Mouse (Mus musculus) macrophage (primary cell): ENCODE measurements at regions not wholly inside any gene's neighbourhood (a gene's known extent, or its start where the extent isn't known, plus 50 kb on each side); places are given as distances from the start of the nearest gene placed in this dataset.

ENCODE experiments used
- H3K27ac ChIP-seq: fragments of 350-480 bp; formaldehyde crosslinking; 2 replicates; pipeline ENCODE4 v1.9.0; 2021
- H3K36me3 ChIP-seq: fragments of 350-480 bp; formaldehyde crosslinking; 2 replicates; pipeline ENCODE4 v1.9.0; 2021; ENCODE audit errors: inconsistent target
- H3K4me3 ChIP-seq: fragments of 350-480 bp; formaldehyde crosslinking; 2 replicates; pipeline ENCODE4 v1.9.0; 2021; ENCODE audit errors: inconsistent target
- H3K79me2 ChIP-seq: fragments of 350-480 bp; formaldehyde crosslinking; 2 replicates; pipeline ENCODE4 v1.9.0; 2021; ENCODE audit errors: inconsistent target
- WGBS: methylation state at CpG from one replicate; pipeline ENCODE4 v1.1.7; 2026; ENCODE audit warnings: inconsistent platforms; ENCODE audit not compliant: missing documents; 5-methylcytosine and 5-hydroxymethylcytosine counted together

DNA sequence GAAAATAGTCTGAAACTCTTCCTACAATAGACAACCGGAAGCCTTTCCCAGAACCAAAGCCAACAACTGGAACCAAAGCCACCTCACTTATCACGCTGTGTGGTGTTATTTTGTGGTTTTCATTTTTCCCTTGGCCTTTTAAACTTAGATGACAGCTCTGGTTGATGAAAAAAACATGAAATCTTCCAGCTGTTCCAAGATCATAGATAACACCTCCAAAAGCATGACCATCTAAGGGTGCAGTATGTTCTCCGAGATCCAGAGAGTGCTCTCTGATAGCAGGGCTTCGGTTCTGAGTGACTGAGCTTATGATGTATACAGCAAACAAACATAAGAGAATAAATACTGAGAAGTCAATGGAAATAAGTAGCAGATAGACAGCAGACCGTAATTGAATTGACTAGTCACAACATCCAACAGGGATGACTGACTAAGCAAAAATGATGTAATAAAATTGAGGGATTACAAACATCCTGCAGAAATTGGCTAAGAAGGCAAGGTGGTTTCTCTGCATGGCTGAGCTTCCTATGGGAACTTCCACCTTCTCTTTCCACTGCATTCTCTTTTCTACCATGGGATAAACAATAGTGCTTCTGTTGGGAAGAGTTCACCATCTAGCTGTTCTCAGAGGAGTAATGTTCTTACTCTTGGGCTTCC is 74.8 kb upstream of the Akirin2 start:
- 80% methylated on average over 5 of the region's 5 CpGs for WGBS
- Histone ChIP-seq H3K36me3 (no peaks in the 10 kb centered on the region), H3K79me2 (no peaks in the 10 kb centered on the region), H3K27ac (no peak overlapping the region), H3K4me3 (no peak overlapping the region)

GRCm38 (mm10) chr4:34484273-34484672 is 66.5 kb upstream of the Akirin2 start:
- no peak overlapping the region for H3K27ac ChIP-seq
- no peak overlapping the region for H3K4me3 ChIP-seq
- 90% methylated on average over 1 of the region's 1 CpGs for WGBS
- no peaks in the 10 kb centered on the region for H3K79me2 ChIP-seq
- H3K36me3 ChIP-seq, result no peaks in the 10 kb centered on the region

- Histone ChIP-seq H3K79me2 (no peaks in the 10 kb centered on the region), H3K4me3 (no peak overlapping the region), H3K36me3 (no peaks in the 10 kb centered on the region), H3K27ac (no peak overlapping the region)
- WGBS, result 87% methylated on average over 6 of the region's 17 CpGs
Measured at GRCm38 (mm10) chr4:34485574-34485973, 65.2 kb upstream of the Akirin2 start.

DNA sequence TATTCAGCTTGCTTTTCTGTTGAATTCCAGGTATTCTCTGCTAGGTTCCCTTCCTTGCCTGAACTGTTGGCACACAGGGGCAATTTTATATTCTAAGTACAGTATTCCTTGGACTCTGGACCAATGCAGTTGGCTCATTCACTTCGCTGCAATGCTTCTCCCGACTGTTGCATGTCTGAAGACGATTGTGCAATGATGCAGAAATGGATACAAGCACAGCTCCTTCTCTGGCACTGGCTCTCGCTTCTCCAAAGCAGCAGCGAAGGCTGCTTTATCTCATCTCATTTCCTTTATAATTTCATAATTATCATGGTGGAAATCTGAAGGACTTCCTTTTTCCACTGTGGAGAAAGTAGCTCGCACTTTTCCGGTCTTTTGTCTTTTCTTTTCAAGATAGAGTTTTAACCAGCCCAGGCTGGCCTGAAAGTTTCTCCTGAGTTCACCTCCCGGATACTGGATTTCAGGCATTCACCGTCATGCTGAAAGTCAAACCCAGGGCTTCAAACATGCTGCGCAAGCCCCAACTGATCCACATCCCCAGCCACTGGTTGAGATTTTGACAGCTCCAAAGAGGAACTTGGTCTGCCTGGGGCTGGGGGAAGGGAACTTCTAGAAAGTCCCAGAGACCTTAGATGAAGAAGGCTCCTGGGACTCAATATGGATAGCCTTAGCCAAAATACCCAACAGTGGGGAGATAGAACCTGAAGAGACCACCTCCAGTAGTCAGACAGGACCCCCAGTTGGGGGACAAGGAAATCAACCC is 55.6 kb upstream of the Akirin2 start:
- Histone ChIP-seq H3K4me3 (peak overlapping the region; percentile 16; the same call in 1 of the 2 replicates), H3K36me3 (no peaks in the 10 kb centered on the region), H3K79me2 (no peaks in the 10 kb centered on the region), H3K27ac (peak overlapping the region; percentile 88)
- WGBS, result 1% methylated on average over 10 of the region's 10 CpGs

- no peak overlapping the region for H3K4me3 ChIP-seq
- no peak overlapping the region for H3K27ac ChIP-seq
- H3K79me2 ChIP-seq, result no peaks in the 10 kb centered on the region
- no peaks in the 10 kb centered on the region for H3K36me3 ChIP-seq
- WGBS, result 96% methylated on average over 9 of the region's 9 CpGs
Measured at GRCm38 (mm10) chr4:34498325-34498724, 52.4 kb upstream of the Akirin2 start.

- 96% methylated on average over 7 of the region's 7 CpGs for WGBS
- Histone ChIP-seq H3K79me2 (no peaks in the 10 kb centered on the region), H3K36me3 (no peaks in the 10 kb centered on the region), H3K4me3 (no peak overlapping the region), H3K27ac (no peak overlapping the region)
Measured at GRCm38 (mm10) chr4:34498781-34499180, 52.0 kb upstream of the Akirin2 start.

DNA sequence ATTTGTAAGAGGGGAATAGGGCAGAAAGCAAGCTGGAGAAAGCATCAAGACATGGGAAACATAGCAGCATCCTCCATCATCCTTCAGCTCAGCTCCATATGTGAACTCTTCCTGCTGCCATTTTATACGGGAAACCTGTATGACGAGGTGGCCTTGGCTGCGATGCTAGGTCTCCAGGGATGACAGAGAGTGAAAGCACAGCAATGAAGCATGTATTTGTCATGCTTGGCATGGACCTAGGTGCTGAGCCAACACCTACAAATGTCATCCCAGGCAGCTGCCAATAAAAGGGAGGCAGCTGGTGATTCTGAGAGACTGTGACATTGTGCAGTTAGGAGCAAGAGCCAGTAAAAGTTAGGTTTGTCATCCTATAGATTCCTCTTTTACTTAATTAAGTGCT is 51.0 kb upstream of the Akirin2 start:
- Histone ChIP-seq H3K27ac (no peak overlapping the region), H3K79me2 (no peaks in the 10 kb centered on the region), H3K4me3 (no peak overlapping the region), H3K36me3 (no peaks in the 10 kb centered on the region)
- WGBS, result 95% methylated on average over 3 of the region's 3 CpGs
